Comparison of ENCODE assay signal across 16 mouse cellular contexts in genomic region chr16:72791181-72791705, GRCm38 (mm10).
"Had no signal": no experiment of that assay in that cellular context is flagged by ENCODE, and none has a peak within 500 bp of the region (broad histone marks: within the 10 kb centered on the region; RNA-seq: fewer than 3 reads in every experiment).

No protein-coding gene starts in this region.

- H3K9me3 ChIP-seq: intestine, embryonic 15.5 days; kidney, embryonic 15.5 days; limb, embryonic 15.5 days had no signal

- H3K4me3 ChIP-seq: intestine, embryonic 15.5 days; kidney, embryonic 15.5 days; layer of hippocampus, adult 2 months; limb, embryonic 15.5 days had no signal

- H3K4me2 ChIP-seq: intestine, embryonic 15.5 days; kidney, embryonic 15.5 days; limb, embryonic 15.5 days; liver, embryonic 11.5 days; midbrain, embryonic 11.5 days had no signal

- H3K27me3 ChIP-seq: intestine, embryonic 15.5 days; kidney, embryonic 15.5 days; limb, embryonic 15.5 days had no signal

- H3K9ac ChIP-seq: intestine, embryonic 15.5 days; kidney, embryonic 15.5 days; limb, embryonic 15.5 days; liver, embryonic 14.5 days; liver, postnatal 0 days had no signal

- ATAC-seq: intestine, embryonic 15.5 days; liver, postnatal 0 days had no signal

- H3K36me3 ChIP-seq: intestine, embryonic 15.5 days; kidney, embryonic 15.5 days; limb, embryonic 15.5 days had no signal

- H3K27ac ChIP-seq: intestine, embryonic 15.5 days; kidney, embryonic 15.5 days; layer of hippocampus, adult 2 months; limb, embryonic 15.5 days; liver, embryonic 14.5 days had no signal

- DNase-seq: kidney, adult 11 months; kidney, adult 8-10 months; kidney, postnatal 14 days; layer of hippocampus, adult 9-11 months; liver, postnatal 0 days; lung, postnatal 36 days; midbrain, embryonic 14.5 days; thymus, adult 18-20 months; thymus, postnatal 36 days had no signal
